Mouse (Mus musculus): ENCODE results near the gene Macrod2. TPM values are rescaled to one million over a fixed set of nuclear protein-coding genes. Genes with fewer than 3 reads are reported as not detected.

Macrod2 gene
- polyA plus RNA-seq, 1 experiment from 2014 or later, result 40.0 TPM

DNA sequence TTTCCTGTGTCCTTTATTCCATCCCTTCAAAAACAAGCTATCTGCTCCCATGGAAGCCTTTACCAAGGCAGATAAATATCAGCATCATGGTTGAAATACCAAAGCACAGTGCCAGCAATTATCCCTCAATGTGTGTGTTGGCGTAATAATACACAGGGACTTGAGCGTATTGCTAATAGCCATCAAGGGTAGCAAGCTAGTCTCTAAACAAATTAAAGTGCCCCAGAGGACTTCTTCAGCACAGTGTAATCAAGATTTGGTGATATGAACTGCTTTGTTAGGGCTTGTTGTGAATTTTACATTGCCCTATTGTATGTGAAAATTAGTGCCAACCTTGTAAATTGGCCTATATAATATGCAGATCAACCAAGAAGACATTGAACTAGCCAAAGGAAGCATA is 201.8 kb downstream of the Macrod2 start:
- 88% methylated on average over 2 of the region's 2 CpGs for WGBS
- H3K27me3 ChIP-seq (replicated peaks), result no peaks in the 10 kb centered on the region
- no peak for ATAC-seq
- no peaks in the 10 kb centered on the region for H3K4me1 ChIP-seq (replicated peaks)
- no peak overlapping the region for H3K4me3 ChIP-seq (replicated peaks)
- H3K36me3 ChIP-seq, result no peaks in the 10 kb centered on the region
- H3K9ac ChIP-seq, result no peak overlapping the region
- no peaks in the 10 kb centered on the region for H3K9me3 ChIP-seq
- no peak overlapping the region for H3K4me2 ChIP-seq (replicated peaks)
- H3K27ac ChIP-seq, result no peak overlapping the region

DNA sequence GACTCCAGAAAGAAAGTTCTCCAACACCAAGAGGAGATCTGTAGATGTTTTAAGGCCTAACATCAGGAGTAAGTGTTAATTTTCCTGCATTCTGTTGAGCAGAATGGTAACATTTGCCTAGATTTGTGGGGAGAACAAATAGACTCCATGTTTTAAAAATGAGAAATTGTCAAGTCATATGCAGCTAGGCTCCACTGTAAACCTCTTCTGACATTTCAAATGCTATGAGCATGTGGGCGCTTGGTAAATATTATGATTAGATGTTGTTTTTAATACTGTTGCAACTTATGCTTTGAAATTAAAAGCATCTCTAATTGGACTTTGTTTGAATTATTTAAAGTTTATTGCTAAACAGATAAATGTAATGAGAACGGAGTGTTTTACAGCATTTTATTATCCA is 220.3 kb downstream of the Macrod2 start:
- H3K27me3 ChIP-seq (replicated peaks), result no peaks in the 10 kb centered on the region
- H3K4me3 ChIP-seq (replicated peaks), result no peak overlapping the region
- WGBS, result 84% methylated on average over 2 of the region's 2 CpGs
- no peaks in the 10 kb centered on the region for H3K9me3 ChIP-seq
- no peak overlapping the region for H3K4me2 ChIP-seq (replicated peaks)
- H3K27ac ChIP-seq, result no peak overlapping the region
- no peaks in the 10 kb centered on the region for H3K36me3 ChIP-seq
- no peaks in the 10 kb centered on the region for H3K4me1 ChIP-seq (replicated peaks)
- H3K9ac ChIP-seq, result no peak overlapping the region
- ATAC-seq, result no peak

DNA sequence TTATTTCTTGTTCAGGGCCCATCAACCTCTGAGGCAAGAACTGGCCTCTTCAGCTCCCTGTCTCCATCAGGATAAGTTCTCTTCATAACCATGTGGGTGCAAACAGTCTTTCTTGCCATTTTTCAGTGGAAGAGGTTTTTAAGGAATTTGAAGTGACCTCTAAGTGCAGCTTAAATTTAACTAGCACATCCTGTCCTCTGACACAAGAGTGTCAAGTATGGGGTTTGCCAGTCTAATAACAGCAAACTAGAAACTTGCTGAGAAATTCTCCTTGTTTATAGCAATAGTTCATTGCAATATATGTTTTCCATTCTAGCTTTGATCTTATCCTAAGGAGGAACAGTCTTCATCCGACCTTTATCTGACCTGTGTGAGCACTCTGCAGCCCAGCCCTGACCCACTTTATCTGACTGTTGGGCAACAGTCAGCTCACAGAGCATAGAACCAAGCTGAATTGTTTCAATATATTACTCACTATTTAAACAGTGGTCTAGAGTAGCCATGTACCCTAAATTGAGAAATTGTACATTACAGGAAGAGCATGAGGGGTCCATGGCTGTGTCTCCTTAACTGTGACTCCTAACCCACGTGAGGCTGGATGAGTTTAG is 226.7 kb downstream of the Macrod2 start:
- no peak overlapping the region for H3K27ac ChIP-seq
- H3K4me2 ChIP-seq (replicated peaks), result no peak overlapping the region
- no peak overlapping the region for H3K9ac ChIP-seq
- no peaks in the 10 kb centered on the region for H3K27me3 ChIP-seq (replicated peaks)
- ATAC-seq, result no peak
- WGBS, result 53% methylated on average over 2 of the region's 2 CpGs
- no peak overlapping the region for H3K4me3 ChIP-seq (replicated peaks)
- no peaks in the 10 kb centered on the region for H3K4me1 ChIP-seq (replicated peaks)
- H3K9me3 ChIP-seq, result no peaks in the 10 kb centered on the region
- no peaks in the 10 kb centered on the region for H3K36me3 ChIP-seq

DNA sequence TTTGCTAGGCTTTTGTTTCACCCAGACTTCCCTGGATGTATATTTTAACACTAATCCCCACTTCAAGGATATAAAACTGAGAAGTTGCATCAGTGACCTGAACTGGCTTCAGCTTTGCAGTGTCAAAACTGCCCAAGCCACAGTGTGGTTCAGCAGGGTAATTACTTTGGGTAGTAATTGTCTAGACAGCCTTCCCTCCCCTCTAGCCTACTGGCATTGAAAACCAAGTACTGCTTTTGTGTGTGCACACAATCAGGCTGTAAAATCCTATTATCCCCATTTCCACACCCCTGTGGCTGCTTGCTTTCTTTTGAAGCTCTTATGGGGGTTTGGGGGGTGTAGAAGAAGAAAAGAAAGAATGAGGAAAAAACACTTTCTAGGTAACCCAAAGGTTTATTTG is 258.4 kb downstream of the Macrod2 start:
- Histone ChIP-seq H3K4me2 (replicated peaks) (no peak overlapping the region), H3K9ac (no peak overlapping the region), H3K4me1 (replicated peaks) (no peaks in the 10 kb centered on the region), H3K36me3 (no peaks in the 10 kb centered on the region), H3K9me3 (no peaks in the 10 kb centered on the region), H3K27ac (no peak overlapping the region), H3K27me3 (replicated peaks) (no peaks in the 10 kb centered on the region), H3K4me3 (replicated peaks) (no peak overlapping the region)
- ATAC-seq, result no peak

DNA sequence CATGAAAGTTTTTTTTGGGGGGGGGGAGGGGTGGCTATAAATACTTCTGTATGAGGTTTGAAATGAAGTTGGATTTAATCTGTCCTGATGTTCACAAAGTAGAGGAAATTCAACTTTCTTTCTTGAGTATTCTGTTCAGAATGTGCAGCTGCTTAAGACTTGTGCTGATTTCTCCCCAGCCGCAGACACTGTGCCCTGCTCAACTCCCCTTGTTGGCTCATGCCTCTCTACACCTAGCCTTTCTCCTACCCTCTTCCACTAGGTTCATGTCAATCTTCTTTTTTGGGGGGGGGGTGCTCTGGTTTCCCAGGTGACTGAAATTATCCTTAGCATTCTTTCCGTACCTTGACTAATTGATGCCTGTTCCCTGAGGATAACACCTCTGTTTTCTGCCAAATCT is 258.9 kb downstream of the Macrod2 start:
- no peaks in the 10 kb centered on the region for H3K36me3 ChIP-seq
- H3K4me3 ChIP-seq (replicated peaks), result no peak overlapping the region
- H3K4me1 ChIP-seq (replicated peaks), result no peaks in the 10 kb centered on the region
- no peaks in the 10 kb centered on the region for H3K27me3 ChIP-seq (replicated peaks)
- no peak overlapping the region for H3K9ac ChIP-seq
- no peak overlapping the region for H3K4me2 ChIP-seq (replicated peaks)
- H3K27ac ChIP-seq, result no peak overlapping the region
- no peaks in the 10 kb centered on the region for H3K9me3 ChIP-seq
- 77% methylated on average over 2 of the region's 2 CpGs for WGBS
- ATAC-seq, result no peak

DNA sequence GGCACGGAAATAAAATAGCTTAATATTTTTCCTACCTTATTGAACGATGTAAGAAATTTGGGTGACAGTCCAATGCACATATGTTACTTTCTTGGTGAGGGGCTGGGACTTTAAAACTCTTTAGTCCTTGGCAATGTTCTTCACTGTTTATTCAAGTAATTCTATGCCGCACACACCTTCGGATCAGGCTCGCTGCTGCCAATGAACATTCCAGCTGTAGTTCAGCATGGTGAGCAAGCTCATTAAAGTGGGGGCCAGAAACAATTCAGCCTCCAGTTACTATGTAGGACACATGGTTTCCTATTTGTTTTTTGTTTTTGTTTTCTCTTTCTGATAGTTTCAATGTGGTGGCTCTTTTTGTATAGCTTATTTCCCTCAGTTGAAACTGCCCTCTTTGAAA is 267.6 kb downstream of the Macrod2 start:
- Histone ChIP-seq H3K4me2 (replicated peaks) (no peak overlapping the region), H3K27ac (no peak overlapping the region), H3K4me3 (replicated peaks) (no peak overlapping the region), H3K9ac (no peak overlapping the region), H3K4me1 (replicated peaks) (peaks cover 3% of the 10 kb centered on the region; the same call in 1 of the 2 replicates), H3K9me3 (no peaks in the 10 kb centered on the region), H3K27me3 (replicated peaks) (no peaks in the 10 kb centered on the region), H3K36me3 (peaks cover 20% of the 10 kb centered on the region)
- no peak for ATAC-seq
- WGBS, result 83% methylated on average over 5 of the region's 5 CpGs

DNA sequence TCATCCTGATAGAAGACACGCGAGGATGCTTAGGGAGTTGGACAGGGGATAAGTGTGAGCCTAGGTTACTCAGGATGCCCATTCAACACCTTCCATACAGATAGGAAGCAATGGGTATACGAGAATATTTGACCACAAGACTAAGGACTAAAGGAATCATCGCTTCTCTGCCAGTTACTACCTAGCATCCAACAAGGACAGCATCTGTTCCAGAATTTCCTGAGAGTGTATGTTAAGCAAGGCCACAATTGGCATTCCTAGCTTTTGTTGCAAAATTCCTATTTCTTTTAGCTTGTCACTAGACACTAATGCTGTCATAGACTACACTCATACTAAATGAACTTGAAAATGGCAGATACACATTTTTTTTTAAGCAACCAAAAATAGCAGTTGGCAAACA is 269.3 kb downstream of the Macrod2 start:
- H3K4me2 ChIP-seq (replicated peaks), result no peak overlapping the region
- 93% methylated on average over 4 of the region's 4 CpGs for WGBS

DNA sequence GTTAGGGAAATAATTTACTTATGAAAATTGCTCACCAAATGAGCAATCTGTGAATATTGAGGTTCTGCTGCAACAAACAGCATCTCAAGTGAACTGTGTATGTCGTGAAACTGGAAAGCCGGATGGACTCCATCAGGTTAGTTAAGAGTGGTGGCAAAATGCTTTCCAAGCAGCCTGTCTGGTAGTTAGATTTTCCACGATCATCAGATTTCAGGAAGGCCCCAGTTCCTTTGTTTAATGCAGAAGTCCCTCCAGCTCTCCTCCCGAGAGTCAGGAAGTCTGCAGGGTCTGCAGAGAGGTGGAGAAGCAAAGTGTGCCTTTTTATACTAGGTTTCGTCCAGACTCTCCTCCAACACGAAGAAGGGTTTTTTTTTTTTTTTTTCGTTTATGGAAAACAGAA is 271.7 kb downstream of the Macrod2 start:
- ATAC-seq, result no peak
- H3K9ac ChIP-seq, result no peak overlapping the region
- H3K36me3 ChIP-seq, result no peaks in the 10 kb centered on the region
- peaks cover 3% of the 10 kb centered on the region; the same call in 1 of the 2 replicates for H3K4me1 ChIP-seq (replicated peaks)
- H3K4me2 ChIP-seq (replicated peaks), result peak overlapping the region; percentile 22; the same call in 1 of the 2 replicates
- no peaks in the 10 kb centered on the region for H3K9me3 ChIP-seq
- H3K27ac ChIP-seq, result no peak overlapping the region
- H3K4me3 ChIP-seq (replicated peaks), result no peak overlapping the region
- WGBS, result 36% methylated on average over 7 of the region's 7 CpGs
- H3K27me3 ChIP-seq (replicated peaks), result no peaks in the 10 kb centered on the region

More for the DNA sequence above, 269.3 kb downstream of the Macrod2 start:
- ATAC-seq, result no peak
- H3K9me3 ChIP-seq, result no peaks in the 10 kb centered on the region
- H3K36me3 ChIP-seq, result peaks cover 20% of the 10 kb centered on the region
- H3K27ac ChIP-seq, result no peak overlapping the region
- H3K4me1 ChIP-seq (replicated peaks), result peaks cover 3% of the 10 kb centered on the region; the same call in 1 of the 2 replicates
- H3K27me3 ChIP-seq (replicated peaks), result no peaks in the 10 kb centered on the region
- no peak overlapping the region for H3K9ac ChIP-seq
- no peak overlapping the region for H3K4me3 ChIP-seq (replicated peaks)

DNA sequence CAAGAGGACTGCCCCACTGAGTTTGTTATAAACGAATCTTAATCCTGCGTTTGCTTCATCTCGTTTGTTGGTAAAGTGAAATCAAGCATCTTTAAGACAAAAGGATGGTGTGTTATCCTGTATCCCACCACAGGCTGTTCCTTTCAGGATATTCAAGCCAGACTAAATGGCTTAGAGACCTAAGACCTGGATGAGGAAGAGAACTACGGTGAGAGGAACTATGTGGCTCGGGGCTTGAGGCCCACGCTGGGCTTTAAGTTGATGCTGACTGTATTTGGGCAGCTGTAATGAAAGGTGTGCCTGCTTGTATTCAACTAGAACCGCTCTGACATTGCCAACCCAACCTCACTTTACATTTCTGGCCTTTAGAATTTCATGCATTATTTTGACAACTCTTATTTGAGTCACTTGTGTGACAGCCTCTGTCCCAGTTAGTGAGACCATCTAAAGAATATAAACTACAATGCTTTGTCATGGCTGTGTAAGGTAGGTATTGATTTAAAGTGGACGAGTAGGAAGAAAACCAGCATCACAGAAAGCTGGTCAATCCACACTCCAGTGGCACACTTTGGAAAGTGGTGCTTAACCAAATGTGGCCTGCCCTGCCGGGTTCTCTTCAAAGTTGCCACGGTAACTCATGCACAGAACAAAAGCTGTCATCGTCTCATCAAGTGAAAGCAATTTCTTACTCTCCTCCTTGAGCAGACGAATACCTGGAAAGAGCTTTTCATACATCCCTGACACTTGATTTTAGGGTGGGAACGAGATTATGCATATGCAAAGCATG is 272.3 kb downstream of the Macrod2 start:
- no peaks in the 10 kb centered on the region for H3K27me3 ChIP-seq (replicated peaks)
- H3K9ac ChIP-seq, result no peak overlapping the region
- peaks cover 3% of the 10 kb centered on the region; the same call in 1 of the 2 replicates for H3K4me1 ChIP-seq (replicated peaks)
- H3K4me2 ChIP-seq (replicated peaks), result peak overlapping the region; percentile 22
- WGBS, result 57% methylated on average over 13 of the region's 13 CpGs
- no peak overlapping the region for H3K4me3 ChIP-seq (replicated peaks)
- H3K27ac ChIP-seq, result no peak overlapping the region
- H3K9me3 ChIP-seq, result no peaks in the 10 kb centered on the region
- no peaks in the 10 kb centered on the region for H3K36me3 ChIP-seq
- no peak for ATAC-seq

DNA sequence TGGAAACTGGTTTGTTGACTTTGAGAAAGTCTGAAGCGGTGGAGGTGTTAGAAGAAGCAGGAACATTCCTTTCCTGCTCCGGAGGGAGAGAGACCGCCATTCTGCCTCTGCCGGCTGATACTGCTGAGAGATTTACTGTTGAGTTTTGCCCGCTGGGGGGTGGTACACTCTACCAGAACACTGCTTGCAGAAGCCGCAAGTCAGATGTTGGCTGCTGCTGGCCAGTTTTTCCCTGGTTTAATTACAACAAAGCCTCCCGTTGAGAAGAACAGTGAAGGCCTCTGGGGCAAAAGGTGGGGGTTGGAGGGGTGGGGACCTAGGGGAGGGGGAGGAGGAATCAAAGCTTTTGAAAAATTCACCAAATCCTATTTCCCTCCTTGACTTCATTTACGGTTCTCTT is 273.2 kb downstream of the Macrod2 start:
- Histone ChIP-seq H3K9ac (0 out of 2 replicates have a peak overlapping the region, but pooled peaks have one; percentile 23), H3K4me3 (replicated peaks) (peak overlapping the region; percentile 27), H3K27me3 (replicated peaks) (no peaks in the 10 kb centered on the region), H3K27ac (no peak overlapping the region), H3K4me2 (replicated peaks) (peak overlapping the region; percentile 53), H3K4me1 (replicated peaks) (peaks cover 3% of the 10 kb centered on the region; the same call in 1 of the 2 replicates), H3K36me3 (no peaks in the 10 kb centered on the region), H3K9me3 (no peaks in the 10 kb centered on the region)
- ATAC-seq, result peak; percentile 57
- 7% methylated on average over 8 of the region's 8 CpGs for WGBS

DNA sequence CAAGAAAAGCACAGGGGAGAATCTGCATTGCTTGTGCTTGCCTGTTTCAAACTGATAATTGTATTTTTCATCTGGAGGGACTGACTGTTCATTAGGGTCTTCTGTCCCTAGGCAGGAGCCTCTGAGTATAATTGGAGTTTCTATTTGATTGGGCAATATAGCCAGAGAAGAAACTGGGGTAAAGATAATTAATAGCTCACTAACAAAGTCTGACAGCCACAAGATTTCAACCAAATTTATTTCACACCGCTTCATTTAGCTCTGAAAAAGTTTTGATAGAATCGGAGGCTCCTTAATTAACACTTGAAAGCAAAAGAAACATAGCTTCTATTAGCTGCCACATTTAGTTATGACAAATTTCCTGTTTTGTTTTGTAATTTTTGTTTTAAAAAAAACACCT is 274.0 kb downstream of the Macrod2 start:
- Histone ChIP-seq H3K4me1 (replicated peaks) (peaks cover 3% of the 10 kb centered on the region; the same call in 1 of the 2 replicates), H3K36me3 (no peaks in the 10 kb centered on the region), H3K4me3 (replicated peaks) (peak overlapping the region; percentile 27), H3K9ac (no peak overlapping the region), H3K27me3 (replicated peaks) (no peaks in the 10 kb centered on the region), H3K9me3 (no peaks in the 10 kb centered on the region), H3K27ac (no peak overlapping the region), H3K4me2 (replicated peaks) (peak overlapping the region; percentile 53)
- no peak for ATAC-seq
- WGBS, result 44% methylated on average over 2 of the region's 2 CpGs

DNA sequence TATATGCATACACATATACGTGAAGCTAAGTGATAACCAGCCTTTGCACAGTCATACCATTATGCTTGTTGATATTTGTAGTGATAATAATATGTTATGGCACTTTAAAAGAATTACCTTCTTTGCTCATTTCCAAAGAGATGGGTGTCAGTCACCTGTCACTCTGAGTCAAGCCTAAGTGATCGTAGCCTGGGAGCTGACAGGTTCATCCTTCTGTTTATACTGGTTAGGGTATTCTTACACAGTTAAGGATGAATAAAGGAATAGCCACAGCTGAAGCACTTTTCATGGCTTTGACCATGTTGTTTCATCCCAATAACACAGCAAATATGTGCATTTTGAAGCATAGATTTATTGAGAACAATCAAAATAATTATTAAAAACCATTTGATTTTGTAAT is 274.7 kb downstream of the Macrod2 start:
- Histone ChIP-seq H3K4me3 (replicated peaks) (peak overlapping the region; percentile 55), H3K4me1 (replicated peaks) (peaks cover 3% of the 10 kb centered on the region; the same call in 1 of the 2 replicates), H3K4me2 (replicated peaks) (peak overlapping the region; percentile 61), H3K9me3 (no peaks in the 10 kb centered on the region), H3K27ac (no peak overlapping the region), H3K27me3 (replicated peaks) (no peaks in the 10 kb centered on the region), H3K36me3 (no peaks in the 10 kb centered on the region), H3K9ac (no peak overlapping the region)
- WGBS, result 50% methylated on average over 2 of the region's 2 CpGs
- ATAC-seq, result no peak

All from intestine, embryonic 15.5 days (tissue).